Mouse (Mus musculus) cerebellum, adult 11 months (tissue): ENCODE measurements around the gene Cav1.

Experiments
- DNase-seq: peaks from one replicate; pipeline ENCODE4 v3.0.0; 2022

Gene Cav1

GRCm38 (mm10) chr6:17305954-17306601, at the start of gene Cav1:
Cav1 (plus strand) TSS chr6:17306335.
- DNase-seq: peak; percentile 5

GRCm38 (mm10) chr6:17258142-17258541, 48.0 kb upstream of the Cav1 start:
- DNase-seq: no peak

- DNase-seq: no peak
Observed at GRCm38 (mm10) chr6:17258911-17259310, 47.2 kb upstream of the Cav1 start.

- DNase-seq: no peak
Observed at GRCm38 (mm10) chr6:17262786-17263185, 43.3 kb upstream of the Cav1 start.

- DNase-seq: no peak
Observed at GRCm38 (mm10) chr6:17265043-17265442, 41.1 kb upstream of the Cav1 start.

- DNase-seq: no peak
Observed at GRCm38 (mm10) chr6:17266466-17266865, 39.7 kb upstream of the Cav1 start.

- no peak for DNase-seq
Observed at GRCm38 (mm10) chr6:17278366-17278765, 27.8 kb upstream of the Cav1 start.

GRCm38 (mm10) chr6:17280939-17281756, 25.0 kb upstream of the Cav1 start, which contains the start of gene Cav2:
Cav2 (plus strand) TSS chr6:17281185.
- DNase-seq: peak; percentile 62

GRCm38 (mm10) chr6:17281757-17282092, 24.4 kb upstream of the Cav1 start:
- no peak for DNase-seq

- no peak for DNase-seq
Observed at GRCm38 (mm10) chr6:17282159-17282558, 24.0 kb upstream of the Cav1 start.

- no peak for DNase-seq
Observed at GRCm38 (mm10) chr6:17283834-17284233, 22.3 kb upstream of the Cav1 start.

- no peak for DNase-seq
Observed at GRCm38 (mm10) chr6:17286381-17286780, 19.8 kb upstream of the Cav1 start.

- no peak for DNase-seq
Observed at GRCm38 (mm10) chr6:17295116-17295515, 11.0 kb upstream of the Cav1 start.

- no peak for DNase-seq
Observed at GRCm38 (mm10) chr6:17306602-17307325, 629 bp downstream of the Cav1 start.

GRCm38 (mm10) chr6:17307461-17308115, 1.5 kb downstream of the Cav1 start:
- DNase-seq: peak; percentile 6

GRCm38 (mm10) chr6:17308661-17309060, 2.5 kb downstream of the Cav1 start:
- DNase-seq: no peak

GRCm38 (mm10) chr6:17309260-17309659, 3.1 kb downstream of the Cav1 start:
- DNase-seq: no peak

- no peak for DNase-seq
Observed at GRCm38 (mm10) chr6:17314241-17314640, 8.1 kb downstream of the Cav1 start.

GRCm38 (mm10) chr6:17314659-17315616, 8.8 kb downstream of the Cav1 start:
- no peak for DNase-seq

- DNase-seq: no peak
Observed at GRCm38 (mm10) chr6:17316294-17317166, 10.4 kb downstream of the Cav1 start.

- DNase-seq: no peak
Observed at GRCm38 (mm10) chr6:17317167-17317524, 11.0 kb downstream of the Cav1 start.
